Mouse (Mus musculus) heart, postnatal 25 days (tissue): ENCODE data around the gene Snx29. TPM values are rescaled to one million over a fixed set of nuclear protein-coding genes. Genes with fewer than 3 reads are reported as not detected.

Source experiments
- DNase-seq: peaks from one replicate; pipeline ENCODE4 v3.0.0; 2022; ENCODE audit warnings: low spot score
- intact Hi-C: fragments of 180-260 bp; cut with DNase I; formaldehyde crosslinking; loops from one replicate; pipeline ENCODE4 v1.15.1; 2025
- total RNA-seq, 2 experiments: library from RNA; stranded (reverse); gene quantifications; 2 replicates each; pipeline ENCODE4 v1.2.3; 2021

The Snx29 gene
- total RNA-seq, 2 experiments from 2014 or later, result 9.6 to 12.4 TPM

GRCm38 (mm10) chr16:11648169-11648688 lies 325.5 kb downstream of the Snx29 start:
- intact Hi-C loops, result no loop called here
- DNase-seq, result no peak

- no peak for DNase-seq
- intact Hi-C loops, result no loop called here
Observed at GRCm38 (mm10) chr16:11652686-11653366, 330.1 kb downstream of the Snx29 start.

- intact Hi-C loops, result no loop called here
- no peak for DNase-seq
Observed at GRCm38 (mm10) chr16:11655893-11656292, 333.2 kb downstream of the Snx29 start.

- intact Hi-C loops, result no loop called here
- DNase-seq, result no peak
Observed at GRCm38 (mm10) chr16:11657111-11657510, 334.4 kb downstream of the Snx29 start.

DNA sequence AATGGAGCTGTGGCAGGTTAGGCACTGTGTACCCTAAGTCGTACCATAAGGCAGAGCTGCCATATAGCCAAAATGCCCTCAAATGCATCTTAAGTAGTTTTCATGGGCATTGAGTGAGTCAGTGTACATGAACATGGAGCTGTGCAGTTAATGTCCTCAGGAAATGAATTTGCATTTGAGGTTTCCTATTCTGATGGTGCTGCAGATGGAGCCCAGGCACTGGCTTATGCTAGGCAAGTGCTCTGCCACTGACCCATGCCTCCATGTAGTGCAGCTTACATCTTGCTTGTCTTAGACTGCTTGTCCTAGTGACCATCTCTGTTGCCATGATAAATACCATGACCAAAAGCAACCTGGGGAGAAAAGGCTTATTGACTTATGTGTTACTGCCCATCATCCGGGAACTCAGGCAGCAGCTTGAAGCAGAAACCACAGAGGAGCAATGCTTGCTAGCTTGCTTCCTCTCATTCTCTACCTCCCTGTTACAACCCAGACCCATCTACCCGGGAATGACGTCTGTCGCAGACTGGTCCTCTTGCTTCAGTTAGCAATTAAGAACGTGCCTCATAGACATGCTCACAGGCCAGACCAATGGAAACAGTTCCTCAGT lies 336.5 kb downstream of the Snx29 start:
- no peak for DNase-seq
- intact Hi-C loops, result no loop called here

GRCm38 (mm10) chr16:11664896-11665705 lies 342.4 kb downstream of the Snx29 start:
- DNase-seq, result no peak
- intact Hi-C loops, result loop anchor here (5.0 kb wide), 1 partner anchor 198 kb away; no protein-coding TSS in a partner anchor

DNA sequence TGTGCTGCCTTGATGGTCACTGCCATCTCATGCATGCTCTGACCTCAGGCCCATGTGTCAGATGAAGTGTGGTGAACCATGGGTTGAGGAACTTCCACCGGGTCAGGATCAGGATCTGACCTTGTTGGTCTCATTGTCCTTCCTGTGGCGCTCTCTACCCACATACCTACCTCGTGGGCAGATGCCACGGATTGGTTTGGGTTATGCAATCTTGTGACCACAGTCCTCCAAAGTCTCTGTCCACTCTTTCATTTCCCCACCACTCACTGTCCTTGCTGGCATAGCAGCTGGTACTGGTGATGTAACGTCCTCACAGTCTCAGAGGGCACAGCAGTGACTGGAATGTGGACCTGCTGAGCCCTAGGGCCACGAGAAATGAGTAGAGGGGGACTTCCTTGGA lies 343.2 kb downstream of the Snx29 start:
- intact Hi-C loops, result loop anchor here (5.0 kb wide), 1 partner anchor 199 kb away; no protein-coding TSS in a partner anchor
- no peak for DNase-seq

- no peak for DNase-seq
- intact Hi-C loops, result loop anchor here (5.0 kb wide), 1 partner anchor 201 kb away; no protein-coding TSS in a partner anchor
Observed at GRCm38 (mm10) chr16:11668375-11668774, 345.7 kb downstream of the Snx29 start.

GRCm38 (mm10) chr16:11668878-11669277 lies 346.2 kb downstream of the Snx29 start:
- no peak for DNase-seq
- intact Hi-C loops, result loop anchor here (5.0 kb wide), 1 partner anchor 202 kb away; no protein-coding TSS in a partner anchor

GRCm38 (mm10) chr16:11670251-11670970 lies 347.7 kb downstream of the Snx29 start:
- no peak for DNase-seq
- intact Hi-C loops, result no loop called here

DNA sequence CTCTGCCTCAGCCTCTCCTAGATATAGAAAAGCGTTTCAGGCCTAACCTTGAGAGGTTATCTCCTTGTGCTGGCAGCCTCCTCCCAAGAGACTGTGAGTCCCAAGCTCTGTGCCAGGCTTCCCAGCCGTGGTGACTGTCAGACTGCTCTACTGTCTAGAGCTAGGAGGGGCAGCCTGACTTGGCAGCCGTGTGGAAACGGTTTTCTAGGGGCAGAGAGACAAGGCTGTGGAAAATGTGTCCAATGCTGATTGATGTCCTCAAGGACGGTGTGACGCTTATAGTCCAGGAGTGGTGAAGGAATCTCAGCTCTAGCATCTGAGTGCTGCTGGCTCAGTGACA lies 348.2 kb downstream of the Snx29 start:
- intact Hi-C loops, result no loop called here
- no peak for DNase-seq

DNA sequence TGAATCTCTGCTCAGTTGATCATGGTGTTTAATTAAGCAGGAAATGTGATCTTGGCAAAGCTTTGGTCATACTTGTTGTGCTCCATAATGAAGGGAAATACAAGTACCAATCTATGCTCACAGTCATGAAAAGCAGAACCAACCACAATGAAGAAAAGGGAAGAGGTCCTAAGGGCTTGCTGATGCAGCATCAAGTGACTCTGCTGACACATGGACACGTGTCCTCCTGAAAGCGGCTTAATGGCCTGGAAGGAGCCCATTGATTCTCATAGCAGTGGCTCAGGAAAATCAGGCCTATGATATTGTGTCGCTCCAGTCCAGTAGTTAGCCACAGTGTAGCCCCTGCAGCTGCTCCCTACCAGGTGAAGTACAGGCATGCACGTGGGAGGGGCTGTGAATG lies 353.3 kb downstream of the Snx29 start:
- intact Hi-C loops, result no loop called here
- DNase-seq, result no peak

DNA sequence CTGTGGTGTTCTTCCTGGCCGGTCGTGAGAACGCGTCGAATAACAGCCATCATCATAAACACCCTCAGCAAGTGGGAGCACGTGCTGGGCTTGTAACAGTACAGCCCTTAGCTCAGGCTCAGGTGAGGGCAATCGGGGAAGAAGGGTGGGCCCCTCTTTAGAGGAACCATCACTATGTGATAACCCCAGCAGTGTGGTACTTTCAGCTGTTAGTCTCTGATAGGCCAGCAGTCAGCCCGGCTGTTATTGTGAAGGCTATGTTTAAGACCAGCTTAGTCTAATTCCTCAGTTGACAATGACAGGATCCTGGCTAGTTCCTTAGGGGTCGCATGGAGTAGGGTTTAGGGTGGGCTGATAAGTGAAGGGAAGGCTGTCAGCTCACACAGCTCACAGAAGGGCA lies 362.6 kb downstream of the Snx29 start:
- no peak for DNase-seq
- intact Hi-C loops, result no loop called here

DNA sequence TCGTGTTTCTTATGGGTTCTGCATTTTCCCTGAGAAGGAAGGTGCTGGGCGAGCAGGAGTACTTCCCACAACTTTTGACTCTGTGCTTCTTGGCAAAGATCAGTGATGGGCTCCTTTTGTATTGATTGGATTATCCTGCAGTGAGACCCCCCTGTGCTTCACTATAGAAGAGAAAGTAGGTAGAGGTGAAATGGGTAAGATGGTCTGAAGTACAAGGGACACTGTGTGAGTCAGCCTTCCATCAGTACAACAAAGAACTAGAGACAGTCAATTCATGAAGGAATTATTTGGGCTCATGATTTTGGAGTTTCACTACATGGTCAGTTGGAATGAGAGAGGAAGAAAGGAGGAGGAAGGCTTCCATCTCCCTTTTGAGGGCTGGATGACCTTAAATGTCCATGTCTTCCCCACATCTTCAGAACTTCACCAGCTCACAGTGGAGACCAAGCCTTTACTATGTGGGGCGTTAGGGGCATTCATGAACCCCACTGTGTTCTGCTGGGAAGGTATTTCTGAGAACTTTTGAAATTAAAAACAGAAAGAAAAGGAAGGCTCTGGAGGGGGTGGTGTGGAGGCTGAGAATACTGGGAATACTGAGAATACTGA lies 363.1 kb downstream of the Snx29 start:
- intact Hi-C loops, result no loop called here
- no peak for DNase-seq

DNA sequence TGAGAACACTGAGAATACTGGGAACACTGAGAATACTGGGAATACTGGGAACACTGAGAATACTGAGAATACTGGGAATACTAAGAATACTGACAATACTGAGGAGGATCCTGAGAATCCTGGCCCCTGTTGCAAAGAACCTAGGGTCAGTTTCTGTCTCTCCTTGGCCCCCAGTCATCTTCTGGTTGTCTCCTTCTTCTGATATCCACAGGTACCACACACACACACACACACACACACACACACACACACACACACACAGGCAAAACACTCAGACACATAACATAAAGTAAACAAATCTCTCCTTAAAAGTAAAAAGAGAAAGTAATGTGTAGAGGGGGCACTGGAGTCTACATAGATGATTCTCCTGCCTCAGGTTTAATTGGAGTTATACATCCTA lies 365.1 kb downstream of the Snx29 start:
- no peak for DNase-seq
- intact Hi-C loops, result no loop called here

- DNase-seq, result no peak
- intact Hi-C loops, result no loop called here
Observed at GRCm38 (mm10) chr16:11688281-11689005, 365.7 kb downstream of the Snx29 start.

- intact Hi-C loops, result loop anchor here (10.0 kb wide), 2 partner anchors 225 to 245 kb away; no protein-coding TSS in a partner anchor
- DNase-seq, result no peak
Observed at GRCm38 (mm10) chr16:11690097-11690496, 367.4 kb downstream of the Snx29 start.

- intact Hi-C loops, result loop anchor here (10.0 kb wide), 2 partner anchors 226 to 244 kb away; no protein-coding TSS in a partner anchor
- no peak for DNase-seq
Observed at GRCm38 (mm10) chr16:11690756-11691155, 368.0 kb downstream of the Snx29 start.
